Mouse (Mus musculus) 416B (cell line): ENCODE results near the gene Ppp1r27.
"Not testable (repeated sequence)": the region's sequence is repeated elsewhere in the genome, so short reads cannot be mapped to it uniquely, and the experiment has no call there.

Experiments used
- DNase-seq: peaks from one replicate; pipeline ENCODE4 v3.0.0; 2011; ENCODE audit warnings: low read depth

Gene Ppp1r27

DNA sequence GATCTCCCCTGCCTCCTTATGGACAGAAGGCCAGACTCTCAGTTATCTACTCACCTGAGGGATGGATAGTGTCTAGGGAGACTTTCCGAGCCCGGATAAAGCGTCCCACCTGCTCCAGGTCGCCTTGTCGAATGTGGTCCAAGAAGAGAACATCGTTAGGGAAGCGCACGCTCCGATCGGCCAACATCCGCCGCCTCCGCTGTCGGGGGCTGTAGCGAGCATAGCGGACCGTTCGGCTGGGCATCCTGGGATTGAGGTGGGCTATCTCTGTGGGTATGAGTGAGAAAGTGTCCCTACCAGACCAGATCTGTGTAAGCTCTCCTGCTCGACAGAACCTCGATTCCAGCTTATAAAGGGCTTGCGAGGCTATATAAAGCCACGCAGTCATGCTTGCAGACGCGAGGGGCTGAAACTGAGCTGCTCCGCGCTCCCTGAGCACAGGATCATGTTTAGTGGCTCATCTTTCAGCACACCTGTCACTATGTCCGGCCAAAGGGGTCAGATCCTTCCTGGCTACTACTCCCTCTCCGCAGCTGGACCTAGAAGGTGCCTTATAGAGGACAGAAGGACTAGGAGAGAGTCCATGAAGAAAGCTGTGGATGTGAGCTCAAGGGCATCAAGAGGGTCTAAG, at the start of gene Ppp1r27:
Ppp1r27 (minus strand) TSS at position 323 of the 631 bp plus-strand sequence.
- no peak for DNase-seq

DNA sequence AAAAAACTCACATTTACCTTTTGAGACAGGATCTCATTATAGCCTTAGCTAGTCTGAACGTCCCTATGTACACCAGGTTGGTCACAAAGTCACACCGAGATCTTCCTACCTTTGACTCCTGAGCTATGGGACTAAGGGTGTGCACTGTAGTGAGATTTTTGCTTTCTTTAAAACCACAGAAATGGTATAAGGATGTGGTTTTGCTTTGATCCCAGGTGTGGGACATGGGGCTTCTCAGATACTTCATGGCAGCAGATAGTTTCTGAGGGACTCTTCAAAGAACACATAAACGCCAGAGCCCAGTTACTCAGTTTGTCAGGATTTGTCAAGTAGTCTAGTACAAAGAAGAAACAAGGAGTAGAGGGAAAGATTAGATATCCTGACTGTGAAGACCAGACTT, 49.8 kb upstream of the Ppp1r27 start:
- DNase-seq: no peak

DNA sequence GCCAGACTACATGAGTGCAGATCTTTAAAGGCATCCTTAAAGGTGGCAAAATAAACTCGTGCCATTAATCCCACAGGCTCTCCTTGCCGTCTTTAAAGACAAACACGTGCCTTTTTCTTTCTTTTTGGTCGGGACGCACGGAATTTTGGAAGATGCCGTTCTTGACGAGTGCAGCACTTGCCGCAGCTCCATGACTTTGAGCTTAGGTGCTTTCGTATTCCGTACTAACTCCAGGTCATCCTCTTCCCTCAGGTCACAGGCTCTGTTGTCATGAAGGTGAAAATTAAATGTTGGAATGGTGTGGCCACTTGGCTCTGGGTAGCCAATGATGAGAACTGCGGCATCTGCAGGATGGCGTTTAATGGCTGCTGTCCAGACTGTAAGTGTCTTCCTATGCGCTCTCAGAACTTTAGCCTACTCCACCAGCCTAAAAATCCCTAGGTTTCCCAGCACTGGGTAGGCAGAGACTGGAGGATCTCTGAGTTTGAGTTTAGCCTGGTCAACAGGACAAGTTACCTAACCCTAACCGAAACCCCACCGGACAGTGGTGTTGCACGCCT, 48.1 kb upstream of the Ppp1r27 start:
- no peak for DNase-seq

DNA sequence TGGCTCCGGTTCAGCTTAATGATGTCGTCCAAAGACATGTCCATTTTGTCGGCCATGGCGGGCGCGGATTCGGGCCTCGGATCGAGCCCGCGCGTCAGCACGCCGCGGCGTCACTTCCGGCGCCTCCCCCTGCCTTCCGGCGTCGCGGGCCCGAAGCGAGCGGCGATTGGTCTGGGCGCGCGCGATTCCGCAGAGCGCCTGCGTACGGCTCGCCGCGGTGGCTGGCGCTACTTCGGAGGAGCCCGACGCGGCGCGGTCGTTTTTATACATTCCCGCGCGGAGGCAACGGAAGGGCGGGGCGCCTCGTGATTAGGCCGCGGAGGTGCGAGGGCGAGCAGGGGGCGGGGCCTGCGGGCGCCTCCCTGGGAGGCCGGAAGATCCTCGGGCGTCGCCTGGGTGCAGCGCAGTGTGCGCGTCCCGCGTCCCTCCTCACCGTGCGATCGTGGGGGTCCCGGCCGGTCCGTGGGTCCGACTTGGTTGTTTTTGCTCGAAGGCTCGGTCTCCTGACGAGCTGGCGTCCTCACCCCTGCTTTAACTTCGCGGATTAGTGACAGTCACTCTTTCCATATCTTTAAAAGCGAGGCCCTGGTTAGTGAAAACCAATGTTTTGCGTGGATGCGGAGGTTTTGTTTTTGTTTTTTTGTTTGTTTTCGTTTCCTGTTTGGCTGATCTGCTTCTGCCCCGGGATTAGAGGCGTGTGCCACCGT, 47.5 kb upstream of the Ppp1r27 start, which contains the start of the genes Alyref and Anapc11:
Alyref (minus strand) TSS at position 83 of the 707 bp plus-strand sequence.
Anapc11 (plus strand) TSS at position 139 of the 707 bp plus-strand sequence.
- DNase-seq: peak; percentile 96

DNA sequence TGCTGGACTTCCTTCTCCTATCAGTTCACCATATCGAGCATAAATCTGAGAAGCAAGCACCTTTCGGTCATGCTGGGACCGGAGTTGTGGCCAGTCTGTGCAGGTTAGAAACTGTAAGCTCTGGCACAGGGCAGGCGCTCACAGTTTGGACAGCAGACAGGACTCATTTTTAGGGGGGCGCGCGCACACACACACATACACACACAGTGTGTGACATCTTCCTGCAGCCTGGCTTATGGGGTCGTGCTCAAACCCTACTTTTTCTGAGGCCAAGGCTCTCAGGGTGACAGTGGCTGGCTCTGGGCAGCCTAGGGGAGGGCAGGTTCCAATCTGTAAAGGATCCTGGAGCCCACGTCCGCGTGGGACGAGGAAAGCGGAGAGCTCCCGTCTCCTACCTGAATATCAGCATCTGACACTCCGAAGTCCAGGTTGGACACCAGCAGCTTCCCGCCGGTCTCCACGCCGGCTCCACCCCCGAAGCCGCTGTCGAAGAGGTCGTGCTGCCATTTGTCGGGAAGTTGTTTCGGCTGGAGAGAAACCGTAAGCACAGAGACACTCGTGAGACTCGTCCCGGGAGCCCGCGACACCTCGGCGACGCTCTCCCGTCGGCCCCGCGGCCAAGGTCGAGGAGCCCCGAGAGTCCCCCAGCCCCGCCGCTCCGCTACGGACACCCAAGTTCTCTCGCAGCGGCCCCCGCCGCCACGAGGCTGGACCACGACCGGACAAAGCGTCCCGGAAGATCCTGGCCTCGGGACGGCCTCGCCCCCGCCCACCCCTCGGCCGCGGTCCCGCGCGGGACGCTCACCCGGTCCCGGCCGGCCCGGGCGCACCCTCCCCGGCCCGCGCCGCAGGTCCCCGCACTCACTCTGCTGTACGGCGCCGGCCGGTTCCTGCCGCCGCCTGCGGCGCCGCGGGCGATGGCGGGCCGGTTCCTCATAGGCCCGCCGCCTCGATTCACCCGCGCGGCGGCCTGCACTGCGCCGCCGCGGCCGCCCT, 46.6 kb upstream of the Ppp1r27 start:
- no peak for DNase-seq

DNA sequence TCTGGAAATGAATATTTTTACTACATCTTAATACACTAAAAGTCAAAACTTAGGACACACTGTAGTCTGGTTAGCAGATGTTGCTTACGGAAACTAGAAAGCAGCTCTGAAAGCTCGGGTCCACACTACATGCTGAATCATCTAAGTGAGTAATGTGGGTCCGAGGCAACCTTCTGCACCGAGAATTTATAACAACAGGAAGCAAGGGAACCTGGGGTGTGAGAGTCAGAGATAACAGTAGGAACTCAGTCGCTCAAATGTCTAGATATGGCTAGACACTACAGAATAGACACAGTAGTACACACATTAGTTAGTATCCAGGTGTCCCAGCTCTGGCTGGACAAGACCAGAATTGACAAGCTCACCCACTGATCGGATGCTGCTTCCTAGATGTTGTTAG, 37.6 kb upstream of the Ppp1r27 start:
- peak; percentile 83 for DNase-seq

DNA sequence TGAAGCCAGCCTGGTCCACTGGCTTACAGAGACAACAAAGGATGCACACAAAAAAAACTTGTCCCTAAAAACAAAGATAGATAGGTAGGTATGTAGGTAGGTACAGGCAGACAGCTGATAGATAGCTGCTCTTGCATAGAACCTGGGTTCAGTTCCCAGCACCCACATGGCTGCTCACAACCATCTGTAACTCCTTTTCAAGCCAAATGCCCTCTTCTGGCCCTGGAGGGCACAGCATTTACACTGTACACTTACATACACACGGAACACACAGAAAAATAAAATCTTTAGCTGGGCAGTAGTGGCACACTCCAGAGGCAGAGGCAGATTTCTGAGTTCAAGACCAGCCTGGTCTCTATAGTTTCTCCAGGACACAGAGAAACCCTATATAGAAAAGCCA, 33.0 kb upstream of the Ppp1r27 start:
- DNase-seq: no peak

DNA sequence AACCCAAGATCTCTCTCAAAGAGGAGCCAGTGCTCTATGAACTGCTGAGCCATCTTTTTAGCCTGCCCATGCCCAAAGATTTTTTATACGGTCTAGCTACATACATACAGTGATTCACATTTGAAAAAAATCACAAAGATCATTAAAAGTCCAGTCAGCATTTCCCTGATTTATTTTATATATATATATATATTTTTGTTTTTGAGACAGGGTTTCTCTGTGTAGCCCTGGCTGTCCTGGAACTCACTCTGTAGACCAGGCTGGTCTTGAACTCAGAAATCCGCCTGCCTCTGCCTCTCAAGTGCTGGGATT, 32.0 kb upstream of the Ppp1r27 start:
- DNase-seq: not testable (repeated sequence)

DNA sequence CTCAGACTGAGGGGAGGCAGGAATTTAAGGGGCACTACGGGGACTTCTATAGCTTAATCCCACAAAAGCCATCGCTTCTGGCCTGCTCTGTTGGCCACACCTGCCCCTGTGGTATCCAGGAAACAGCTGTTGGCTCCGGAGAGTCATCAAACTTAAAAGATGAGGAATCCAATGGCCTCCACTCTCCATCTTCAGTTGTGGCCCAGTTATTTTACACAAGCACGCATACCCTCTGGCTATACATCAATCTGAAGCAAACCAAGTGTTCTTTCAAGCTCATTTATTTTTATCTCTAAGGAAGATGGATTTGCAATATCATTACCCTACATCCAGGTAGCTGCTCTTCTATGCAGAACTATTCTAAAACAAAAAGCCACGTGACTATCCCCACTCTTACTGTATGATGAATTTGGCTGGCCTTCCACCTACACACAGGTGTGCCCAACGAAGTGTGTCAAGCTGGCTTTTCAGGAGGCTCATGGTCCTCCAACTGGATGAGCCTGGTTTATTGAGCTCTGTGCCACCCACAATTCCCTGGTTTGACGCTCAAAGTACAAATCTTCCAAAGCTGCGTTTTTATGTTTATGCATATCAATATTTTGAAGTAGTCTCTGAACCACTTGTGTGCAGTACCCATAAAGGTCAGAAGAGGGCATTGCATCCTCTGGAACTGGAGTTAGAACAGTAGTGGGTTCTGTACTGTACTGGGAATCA, 31.5 kb upstream of the Ppp1r27 start:
- peak; percentile 75 for DNase-seq

DNA sequence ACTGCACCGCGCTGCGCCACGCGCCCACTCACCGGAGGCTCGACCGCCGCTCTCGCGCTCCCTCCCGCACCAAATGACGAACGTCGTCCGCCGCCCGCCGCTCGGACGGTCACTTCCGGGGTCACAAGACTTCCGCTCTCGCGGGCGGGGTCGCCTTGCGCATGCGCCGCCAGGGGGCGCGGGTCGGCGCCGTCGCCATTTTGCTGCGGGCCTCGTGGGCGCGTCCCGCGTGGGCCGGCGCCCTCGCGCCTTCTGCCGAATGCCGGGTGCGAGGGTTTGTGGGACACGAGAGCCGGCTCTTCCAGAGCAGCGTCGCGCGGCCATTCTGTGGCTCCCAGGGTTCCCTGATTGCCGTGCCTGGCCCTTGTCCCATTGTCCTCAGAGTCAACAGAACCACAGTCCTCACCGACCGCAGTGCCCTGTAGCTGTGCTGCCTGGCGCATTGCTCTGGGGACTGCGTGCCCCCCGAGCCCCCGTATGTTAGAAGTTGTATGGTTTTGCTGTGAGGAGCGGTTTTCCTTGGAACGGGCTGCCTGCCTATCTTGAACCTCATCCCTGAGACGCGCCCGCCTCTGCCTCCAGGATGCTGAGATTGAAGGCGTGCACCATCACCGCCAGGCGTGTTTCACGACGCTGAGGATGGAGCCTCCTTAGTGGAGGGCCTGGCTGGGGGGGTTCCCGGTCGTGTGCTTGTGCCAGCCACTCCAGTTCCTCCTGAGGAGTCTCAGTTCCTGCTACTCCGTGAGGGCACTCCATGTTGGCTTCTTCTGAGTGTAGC, 30.7 kb upstream of the Ppp1r27 start, which contains the start of gene Arhgdia:
Arhgdia (minus strand) TSS at position 135 of the 778 bp plus-strand sequence.
- peak; percentile 83 for DNase-seq

DNA sequence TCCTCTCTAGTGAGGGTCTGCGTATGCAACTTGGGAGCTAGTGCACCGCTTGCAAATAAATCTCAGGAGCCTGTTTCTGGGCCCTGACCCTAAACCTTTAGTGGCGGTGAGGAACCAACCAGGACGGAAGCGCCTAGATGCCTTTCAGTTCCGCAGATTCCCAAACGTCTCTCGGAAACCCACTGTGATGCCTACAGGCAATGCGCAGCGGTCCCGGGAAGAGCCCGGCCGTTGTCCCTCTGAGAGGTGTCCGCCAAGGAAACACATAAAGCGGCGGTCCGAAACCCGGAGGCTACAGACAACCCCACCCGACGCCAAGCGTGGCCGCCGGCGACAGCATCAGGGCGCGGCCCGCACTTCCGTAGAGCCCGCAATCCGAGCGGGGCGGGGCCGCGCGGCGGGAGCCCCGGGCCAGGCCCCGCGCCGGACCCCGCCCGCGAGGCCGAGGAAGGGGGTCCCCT, 30.0 kb upstream of the Ppp1r27 start:
- peak; percentile 32 for DNase-seq

DNA sequence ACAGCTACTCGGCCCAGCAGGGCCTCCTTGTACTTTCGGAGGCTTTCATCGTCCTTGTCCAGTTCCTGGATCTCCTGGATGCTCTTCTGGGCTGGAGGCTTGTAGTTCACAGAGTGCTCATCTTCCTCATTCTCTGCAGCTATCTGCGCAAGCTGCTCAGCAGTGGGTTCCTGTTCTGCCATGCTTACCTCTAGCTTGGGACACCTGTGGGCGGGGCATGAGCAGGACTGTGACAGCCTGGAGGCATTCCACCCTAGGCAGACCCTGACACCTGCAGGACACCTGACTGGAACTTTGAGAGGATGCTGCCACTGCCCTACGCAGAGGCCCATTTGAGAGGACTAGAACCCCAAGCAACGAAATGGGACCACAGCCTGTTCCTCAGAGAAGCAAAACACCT, 29.3 kb upstream of the Ppp1r27 start:
- peak; percentile 39 for DNase-seq

DNA sequence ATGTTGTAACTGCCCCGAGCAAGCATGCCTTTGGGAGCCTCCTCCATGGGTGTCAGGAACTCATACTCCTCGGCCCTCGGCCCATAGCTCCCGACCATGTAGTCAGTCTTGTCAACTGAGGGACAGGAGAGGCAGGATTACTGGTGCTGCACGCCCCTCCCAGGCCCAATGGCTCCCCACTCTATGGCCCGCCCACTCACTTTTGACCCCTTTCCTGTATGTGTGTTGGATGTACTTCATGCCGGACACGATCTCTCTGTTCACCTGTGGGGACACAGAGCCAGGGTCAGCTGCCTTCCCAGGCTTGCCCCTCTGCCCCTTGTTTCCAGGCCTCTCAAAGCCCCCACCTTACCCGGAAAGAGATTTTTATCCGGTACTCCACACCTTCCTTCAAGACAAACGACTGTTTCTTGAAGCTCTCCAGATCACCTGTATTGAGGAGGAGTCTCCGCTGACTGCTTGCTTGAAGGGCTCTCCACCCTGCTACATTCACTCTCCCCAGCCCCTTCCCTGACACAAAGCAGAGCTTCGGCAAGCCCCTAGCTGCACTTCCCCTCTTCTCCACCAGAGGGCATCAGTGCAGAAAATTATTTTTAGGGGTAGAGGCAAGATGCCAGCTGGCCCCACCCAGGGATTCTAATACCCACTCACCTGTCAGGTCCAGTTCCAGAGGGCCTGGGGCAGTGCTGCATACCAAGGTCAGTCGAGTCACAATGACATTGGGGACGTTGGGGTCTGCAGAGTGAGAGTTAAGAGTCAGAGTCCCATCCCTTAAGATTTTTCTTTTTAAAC, 28.6 kb upstream of the Ppp1r27 start:
- peak; percentile 68 for DNase-seq

DNA sequence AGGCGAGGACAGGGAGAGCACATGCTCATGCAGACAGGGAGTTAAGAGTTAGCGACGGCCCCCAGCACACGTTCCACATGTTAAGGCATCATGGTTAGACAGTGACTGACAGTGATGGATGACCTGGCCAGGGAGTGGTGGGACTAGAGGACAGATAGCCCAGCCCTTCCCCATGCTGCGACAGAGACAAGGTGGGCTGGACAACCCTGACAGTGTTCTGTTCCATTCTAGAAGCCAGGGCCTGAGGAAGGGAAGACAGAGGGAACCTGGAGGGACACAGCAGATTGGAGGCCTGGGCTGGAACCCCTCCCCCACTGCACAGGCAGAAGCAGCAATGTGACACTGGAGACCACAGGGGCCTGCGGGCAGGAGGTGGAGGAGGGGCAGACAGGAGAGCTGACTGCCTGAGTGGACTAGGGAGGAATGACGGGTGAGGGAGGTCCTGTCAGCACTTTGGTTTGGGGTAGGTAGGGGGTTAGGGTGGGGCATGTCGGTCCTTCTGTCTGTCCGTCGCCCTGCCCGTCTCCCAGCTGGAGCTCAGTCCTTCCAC, 27.8 kb upstream of the Ppp1r27 start:
- DNase-seq: no peak

DNA sequence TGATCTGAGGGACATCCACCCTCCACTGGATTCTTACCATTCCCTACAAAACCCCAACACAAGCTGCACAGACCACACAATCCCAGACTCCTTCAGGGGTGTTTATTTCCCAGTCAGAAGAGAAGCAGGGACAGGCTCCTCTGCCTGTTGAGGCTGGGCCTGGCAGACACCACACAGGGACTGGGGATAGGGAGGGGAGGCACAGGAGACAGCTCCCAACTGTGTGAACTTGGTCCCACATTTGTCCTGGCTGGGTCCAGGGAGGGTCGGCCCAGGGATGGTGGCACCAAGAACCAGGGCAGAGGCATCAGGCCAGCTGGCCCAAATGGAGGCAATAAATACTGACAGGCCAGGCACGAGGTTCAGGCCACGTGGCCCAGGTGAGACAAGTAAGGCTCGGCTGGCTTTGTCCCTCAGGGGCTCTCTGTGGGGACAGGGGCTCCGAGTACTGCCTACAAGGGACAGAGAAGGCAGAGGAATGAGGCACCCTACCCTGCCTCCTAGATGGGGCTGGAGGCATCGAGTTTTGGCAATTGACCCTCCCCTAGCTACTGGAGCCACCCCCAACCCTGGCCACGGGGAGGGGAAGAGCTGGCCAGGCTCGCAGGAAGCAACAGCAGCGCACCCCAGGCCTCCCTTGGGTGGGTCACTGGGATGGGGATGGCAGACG, 27.2 kb upstream of the Ppp1r27 start:
- no peak for DNase-seq

DNA sequence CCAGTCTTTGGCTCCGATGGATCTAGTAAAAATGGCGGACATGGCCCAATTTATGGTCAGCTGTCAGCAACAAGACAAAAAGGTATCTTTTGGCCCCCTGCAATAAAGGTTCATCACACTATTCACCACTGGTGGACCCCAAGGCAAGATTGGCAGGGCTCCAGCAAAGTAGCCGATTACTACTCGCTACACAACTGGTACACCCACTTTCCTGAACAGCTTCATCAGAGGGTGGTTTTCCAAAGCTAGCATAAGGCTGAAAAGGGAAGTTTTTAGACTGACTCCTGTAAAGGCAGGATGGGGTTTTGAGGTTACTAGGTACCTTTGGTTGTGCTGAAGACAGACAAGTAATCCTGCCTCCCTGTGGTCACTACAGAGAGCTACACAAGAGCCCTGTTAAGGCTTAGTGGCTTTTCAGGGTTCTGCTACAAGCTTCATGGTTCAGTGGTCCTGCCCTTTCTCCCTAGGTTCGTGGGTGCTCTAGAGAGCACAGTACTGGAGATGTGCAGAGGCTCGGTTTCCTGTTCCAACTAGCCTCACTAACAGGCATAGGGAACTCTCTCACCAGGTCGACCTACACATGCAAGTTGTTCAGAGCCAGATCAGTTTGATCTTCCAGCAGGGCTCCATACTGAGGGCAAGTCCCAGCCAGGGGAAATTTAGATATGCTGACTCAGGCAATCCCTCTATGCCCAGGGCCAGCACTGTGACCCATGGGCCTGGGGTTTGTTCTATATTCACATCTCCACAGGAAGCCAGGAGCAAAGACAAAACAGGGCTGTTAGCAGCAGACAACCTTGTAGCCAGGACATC, 26.5 kb upstream of the Ppp1r27 start:
- DNase-seq: peak; percentile 80

DNA sequence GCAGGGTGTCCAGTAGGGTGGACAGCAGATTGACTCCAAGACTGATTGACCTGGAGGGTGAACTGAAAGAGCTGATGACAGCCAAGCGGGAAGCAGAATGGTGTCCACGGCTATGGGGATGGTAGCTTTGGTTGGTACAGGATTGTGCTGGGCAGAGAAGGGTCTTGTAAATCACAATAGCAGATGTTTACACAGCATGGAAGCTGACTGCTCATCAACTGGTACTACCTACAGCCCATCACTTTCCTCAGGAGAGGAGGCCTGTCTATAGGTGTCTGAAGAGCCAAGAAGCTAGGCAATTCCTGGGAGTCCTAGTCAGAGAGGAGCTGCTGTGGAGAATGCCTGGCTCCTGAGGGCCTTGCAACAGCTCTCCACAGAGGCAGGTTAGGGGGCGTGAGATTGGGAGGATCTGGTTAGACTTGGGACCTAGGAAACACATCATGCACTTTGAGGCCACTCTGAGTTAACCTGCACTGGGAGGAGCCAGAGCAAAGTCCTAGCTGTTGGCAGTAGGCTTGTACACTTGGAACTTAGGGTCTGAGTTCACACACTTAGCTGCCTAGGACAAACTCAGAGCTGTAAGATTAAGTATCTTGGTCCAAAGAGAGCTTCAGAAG, 25.5 kb upstream of the Ppp1r27 start:
- DNase-seq: no peak

DNA sequence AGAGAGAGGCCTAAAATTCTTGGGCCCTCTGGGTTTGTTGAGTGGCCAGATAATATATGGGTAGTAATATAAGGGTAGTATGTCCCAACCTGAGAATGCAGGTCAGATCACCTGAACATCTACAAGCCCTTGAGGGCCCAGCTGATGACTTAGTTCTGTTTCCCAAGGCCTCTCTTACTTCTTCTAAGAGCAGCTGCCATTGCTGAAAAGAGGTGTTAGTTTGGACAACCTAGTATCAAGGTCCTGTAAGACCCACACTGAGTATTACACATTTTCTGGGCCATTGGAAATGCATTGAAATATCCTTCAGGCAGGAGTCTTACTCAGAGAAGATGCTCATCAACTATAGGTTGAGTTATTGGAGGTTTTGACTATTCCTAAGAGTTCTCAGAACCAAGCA, 25.0 kb upstream of the Ppp1r27 start:
- DNase-seq: no peak
